Mouse (Mus musculus) megakaryocyte, adult 5-6 weeks (primary cell): ENCODE data around the gene Fam193b. TPM values are rescaled to one million over a fixed set of nuclear protein-coding genes. Genes with fewer than 3 reads are reported as not detected.
A peak's percentile ranks its signal among the peaks of the same experiment; 100 is the strongest.

Experiments
- ATAC-seq: 2 replicates; pipeline ENCODE4 v1.8.0; 2016; ENCODE audit warnings: mild to moderate bottlenecking, inconsistent platforms; ENCODE audit not compliant: poor library complexity, severe bottlenecking
- total RNA-seq, 2 experiments: library from RNA; stranded (forward) in 1 of 2; stranded (reverse) in 1 of 2; fragments of 153-499, 151-499 nt in 1 of 2; fragments of 221-1000, 200-1000 nt in 1 of 2; gene quantifications; 2 replicates each; pipeline versions ENCODE4 v1.2.3 to v1.2.4; 2015 to 2017

The Fam193b gene
- total RNA-seq, 2 experiments from 2014 or later, result 19.1 to 29.7 TPM

- ATAC-seq, result peak; percentile 56
Measured at GRCm38 (mm10) chr13:55529198-55529915, 41.6 kb downstream of the Fam193b start, which contains the start of gene Dok3. Gene Dok3, minus strand, starts transcription at chr13:55529296.

- ATAC-seq, result peak; percentile 69
Measured at GRCm38 (mm10) chr13:55527834-55528772, 42.8 kb downstream of the Fam193b start.

- no peak for ATAC-seq
Measured at GRCm38 (mm10) chr13:55527212-55527611, 43.7 kb downstream of the Fam193b start.

- ATAC-seq, result peak; percentile 22
Measured at GRCm38 (mm10) chr13:55525733-55526553, 45.0 kb downstream of the Fam193b start.

GRCm38 (mm10) chr13:55523951-55524600, 46.8 kb downstream of the Fam193b start:
- ATAC-seq, result no peak

GRCm38 (mm10) chr13:55523278-55523677, 47.6 kb downstream of the Fam193b start:
- no peak for ATAC-seq

- no peak for ATAC-seq
Measured at GRCm38 (mm10) chr13:55522730-55523129, 48.2 kb downstream of the Fam193b start.

- ATAC-seq, result peak; percentile 73
Measured at GRCm38 (mm10) chr13:55519606-55520005, 51.3 kb downstream of the Fam193b start.

GRCm38 (mm10) chr13:55516955-55517354, 54.0 kb downstream of the Fam193b start:
- ATAC-seq, result peak; percentile 39

GRCm38 (mm10) chr13:55513828-55514227, 57.1 kb downstream of the Fam193b start:
- ATAC-seq, result no peak

GRCm38 (mm10) chr13:55513111-55513748, 57.7 kb downstream of the Fam193b start, which contains the start of gene Pdlim7:
Gene Pdlim7, minus strand, starts transcription at chr13:55513676.
- ATAC-seq, result peak; percentile 78

GRCm38 (mm10) chr13:55512379-55513031, 58.4 kb downstream of the Fam193b start:
- ATAC-seq, result no peak

- no peak for ATAC-seq
Measured at GRCm38 (mm10) chr13:55511492-55511861, 59.4 kb downstream of the Fam193b start.

- peak; percentile 33 for ATAC-seq
Measured at GRCm38 (mm10) chr13:55510668-55511491, 60.0 kb downstream of the Fam193b start.

GRCm38 (mm10) chr13:55510332-55510667, 60.6 kb downstream of the Fam193b start:
- peak; percentile 66 for ATAC-seq

- ATAC-seq, result no peak
Measured at GRCm38 (mm10) chr13:55508531-55508930, 62.4 kb downstream of the Fam193b start.

- ATAC-seq, result no peak
Measured at GRCm38 (mm10) chr13:55507877-55508276, 63.0 kb downstream of the Fam193b start.

- ATAC-seq, result no peak
Measured at GRCm38 (mm10) chr13:55506697-55507096, 64.2 kb downstream of the Fam193b start.
